Mouse (Mus musculus) liver, embryonic 13.5 days (tissue): Measurements from ENCODE around the gene Trmt11. TPM values are rescaled to one million over a fixed set of nuclear protein-coding genes. Genes with fewer than 3 reads are reported as not detected.
"Not testable (repeated sequence)": the region's sequence is repeated elsewhere in the genome, so short reads cannot be mapped to it uniquely, and the experiment has no call there.

Experiments used
- ATAC-seq: fragments of 200-750 bp; cut with Nextera tagmentation; 2 replicates; pipeline ENCODE4 v1.8.0; 2017; ENCODE audit warnings: low read depth, mild to moderate bottlenecking, moderate number of reproducible peaks, moderate library complexity
- DNase-seq: peaks from one replicate; pipeline ENCODE4 v3.0.0; 2022
- H3K27ac ChIP-seq: fragments of 300-500 bp; sonication (generic); 2 replicates; pipeline ENCODE4 v1.5.1; 2015; ENCODE audit warnings: moderate library complexity, mild to moderate bottlenecking, inconsistent platforms
- H3K27me3 ChIP-seq: fragments of 300-500 bp; sonication (generic); 2 replicates; pipeline ENCODE4 v1.6.1; 2015; ENCODE audit warnings: mild to moderate bottlenecking, inconsistent platforms
- H3K36me3 ChIP-seq: fragments of 300-500 bp; sonication (generic); 2 replicates; pipeline ENCODE4 v1.6.1; 2015; ENCODE audit warnings: mild to moderate bottlenecking, inconsistent platforms
- H3K4me1 ChIP-seq: fragments of 300-500 bp; sonication (generic); replicated peaks from 2 replicates; pipeline ENCODE4 v1.6.1; 2015; ENCODE audit warnings: inconsistent platforms
- H3K4me2 ChIP-seq: fragments of 300-500 bp; sonication (generic); 2 replicates; pipeline ENCODE4 v1.6.1; 2015; ENCODE audit warnings: inconsistent platforms, mild to moderate bottlenecking, moderate library complexity
- H3K4me3 ChIP-seq: fragments of 300-500 bp; sonication (generic); replicated peaks from 2 replicates; pipeline ENCODE4 v1.5.1; 2015; ENCODE audit warnings: mild to moderate bottlenecking, inconsistent platforms
- H3K9ac ChIP-seq: fragments of 300-500 bp; sonication (generic); 2 replicates; pipeline ENCODE4 v1.6.1; 2015; ENCODE audit warnings: mild to moderate bottlenecking, inconsistent platforms
- H3K9me3 ChIP-seq: fragments of 300-500 bp; sonication (generic); replicated peaks from 2 replicates; pipeline ENCODE4 v1.6.1; 2016; ENCODE audit warnings: inconsistent platforms
- WGBS: fragments of 180-500 bp; shearing (Covaris S2); methylation state at CpG from one replicate; pipeline ENCODE4 v1.1.7; 2015; ENCODE audit not compliant: insufficient replicate concordance; 5-methylcytosine and 5-hydroxymethylcytosine counted together
- polyA plus RNA-seq: library from polyadenylated mRNA; unstranded; fragments of >200 nt; fragmentation: Nextera tagmentation; extraction: Ambion mirVana; gene quantifications from 2 replicates; pipeline ENCODE4 v1.2.1, GENCODE M21; 2015

Trmt11 gene
- polyA plus RNA-seq, 1 experiment from 2014 or later = 21.8 TPM

DNA sequence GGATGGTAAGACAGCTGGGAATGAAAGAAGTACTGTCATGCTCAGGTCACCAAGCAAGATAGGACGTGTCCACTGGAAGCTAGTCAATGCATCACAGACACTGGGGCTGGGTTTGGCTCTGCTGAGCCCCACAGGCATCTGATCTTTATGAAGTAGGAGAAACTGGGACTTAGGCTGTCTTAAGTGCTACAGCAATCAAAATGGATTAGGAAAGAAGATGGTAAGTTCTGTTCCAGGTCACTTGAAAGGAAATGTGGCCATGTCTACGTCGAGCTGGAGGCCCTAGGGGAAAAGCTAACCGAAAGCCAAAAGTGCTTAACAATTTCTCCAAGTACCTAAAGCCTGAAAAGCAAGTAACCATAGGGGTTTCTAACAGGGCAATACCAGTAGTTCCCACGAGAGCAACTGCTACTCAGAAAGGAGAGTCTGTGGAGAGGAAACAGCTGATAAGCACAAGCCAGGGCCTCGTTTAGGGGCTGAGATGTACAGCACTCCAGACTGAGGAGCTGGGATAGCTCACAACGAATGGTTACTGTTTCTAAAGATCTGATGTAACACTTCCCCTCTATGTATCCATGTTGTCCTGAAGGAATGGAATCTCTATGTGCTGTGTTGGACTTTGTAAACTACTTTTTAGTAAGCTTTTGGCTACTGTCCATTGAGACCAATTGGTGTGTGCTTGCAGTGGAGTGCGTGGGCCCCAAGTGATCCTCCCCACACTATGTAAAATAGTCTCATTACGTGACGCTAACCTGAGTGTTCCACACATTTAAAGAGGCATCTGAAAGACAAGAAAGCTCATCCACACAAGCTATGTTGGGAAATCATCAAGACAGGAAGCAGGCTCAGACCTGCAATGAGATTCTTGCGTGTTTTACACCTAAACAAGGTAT, 44.6 kb downstream of the Trmt11 start:
- Histone ChIP-seq H3K4me2 (no peak overlapping the region), H3K4me1 (peaks cover 14% of the 10 kb centered on the region), H3K27ac (peak overlapping the region; percentile 14; the same call in 1 of the 2 replicates), H3K9me3 (no peaks in the 10 kb centered on the region), H3K9ac (no peak overlapping the region), H3K36me3 (peaks cover 51% of the 10 kb centered on the region), H3K27me3 (no peaks in the 10 kb centered on the region), H3K4me3 (no peak overlapping the region)
- DNase-seq = peak; percentile 22
- WGBS = 63% methylated on average over 11 of the region's 11 CpGs
- ATAC-seq = peak; percentile 94

GRCm38 (mm10) chr10:30552377-30552776, 48.2 kb downstream of the Trmt11 start:
- ATAC-seq = no peak
- DNase-seq = no peak
- H3K36me3 ChIP-seq = peaks cover 43% of the 10 kb centered on the region

GRCm38 (mm10) chr10:30549974-30550373, 50.6 kb downstream of the Trmt11 start:
- 59% methylated on average over 3 of the region's 3 CpGs for WGBS
- no peaks in the 10 kb centered on the region for H3K9me3 ChIP-seq
- no peak for ATAC-seq

More at GRCm38 (mm10) chr10:30552377-30552776, 48.2 kb downstream of the Trmt11 start:
- H3K9me3 ChIP-seq = no peaks in the 10 kb centered on the region
- no peak overlapping the region for H3K9ac ChIP-seq
- 92% methylated on average over 1 of the region's 1 CpGs for WGBS
- H3K4me2 ChIP-seq = no peak overlapping the region
- no peak overlapping the region for H3K4me3 ChIP-seq
- peaks cover 14% of the 10 kb centered on the region for H3K4me1 ChIP-seq
- H3K27ac ChIP-seq = no peak overlapping the region
- H3K27me3 ChIP-seq = no peaks in the 10 kb centered on the region

DNA sequence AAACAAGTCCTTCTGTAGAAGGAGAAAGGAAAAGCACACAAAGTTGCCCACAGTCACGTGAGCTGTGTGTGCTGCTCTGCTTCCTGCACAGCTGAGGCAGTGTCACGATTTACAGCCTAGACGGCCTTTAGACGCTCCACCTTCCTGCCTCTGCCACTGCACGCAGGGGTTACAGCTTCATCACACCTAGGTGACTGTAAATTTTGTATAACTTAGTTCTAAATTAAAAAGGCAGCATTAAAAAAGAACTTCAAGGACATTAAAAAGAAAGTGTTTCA, 62.1 kb downstream of the Trmt11 start:
- H3K27me3 ChIP-seq = no peaks in the 10 kb centered on the region
- H3K4me3 ChIP-seq = no peak overlapping the region
- ATAC-seq = no peak
- no peak overlapping the region for H3K27ac ChIP-seq
- WGBS = 73% methylated on average over 5 of the region's 5 CpGs
- H3K4me1 ChIP-seq = no peaks in the 10 kb centered on the region
- no peak for DNase-seq
- H3K4me2 ChIP-seq = no peak overlapping the region
- H3K9ac ChIP-seq = no peak overlapping the region
- H3K36me3 ChIP-seq = peaks cover 43% of the 10 kb centered on the region
- no peaks in the 10 kb centered on the region for H3K9me3 ChIP-seq

More at GRCm38 (mm10) chr10:30549974-30550373, 50.6 kb downstream of the Trmt11 start:
- peaks cover 36% of the 10 kb centered on the region for H3K36me3 ChIP-seq
- H3K4me3 ChIP-seq = no peak overlapping the region
- H3K27me3 ChIP-seq = no peaks in the 10 kb centered on the region
- no peak for DNase-seq
- no peaks in the 10 kb centered on the region for H3K4me1 ChIP-seq
- no peak overlapping the region for H3K27ac ChIP-seq
- H3K4me2 ChIP-seq = no peak overlapping the region
- no peak overlapping the region for H3K9ac ChIP-seq

DNA sequence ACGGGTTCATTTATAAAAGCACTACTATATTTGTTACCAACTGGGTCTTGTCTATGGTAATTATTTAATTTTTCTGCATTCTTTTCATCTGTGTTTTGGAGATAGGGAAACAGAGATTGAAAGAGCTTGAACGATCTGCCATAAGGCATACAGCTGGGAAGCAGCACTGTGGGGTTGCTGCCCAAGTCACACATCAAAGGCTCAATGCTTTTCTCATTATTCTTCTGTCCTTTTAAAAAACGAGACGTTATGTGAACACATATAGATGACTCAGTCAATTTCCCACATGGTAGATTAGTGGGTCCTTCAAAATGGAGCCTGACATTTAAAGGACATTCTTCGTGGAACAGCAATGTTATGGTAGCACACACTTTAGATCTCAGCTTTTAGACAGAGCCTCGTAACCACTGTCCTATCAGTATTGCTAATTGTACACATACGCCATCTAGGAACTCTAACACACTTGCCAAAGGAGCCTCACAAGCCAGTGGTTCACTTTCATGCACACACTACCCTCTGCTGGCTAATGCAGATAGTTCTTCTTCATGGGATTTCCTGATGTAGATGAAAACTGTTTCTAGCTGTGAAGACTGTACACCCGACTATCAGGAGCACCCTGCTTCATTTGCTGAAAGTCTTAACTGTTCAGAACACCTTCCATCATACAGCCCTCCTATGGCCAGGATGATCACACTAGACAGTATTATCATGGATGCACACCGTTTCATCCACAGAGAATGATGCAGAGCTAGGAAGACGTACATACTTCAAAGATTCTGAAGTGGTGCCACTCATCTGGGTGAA, 62.6 kb downstream of the Trmt11 start:
- no peaks in the 10 kb centered on the region for H3K4me1 ChIP-seq
- no peaks in the 10 kb centered on the region for H3K9me3 ChIP-seq
- no peak overlapping the region for H3K4me2 ChIP-seq
- H3K36me3 ChIP-seq = peaks cover 46% of the 10 kb centered on the region
- H3K9ac ChIP-seq = no peak overlapping the region
- H3K27me3 ChIP-seq = no peaks in the 10 kb centered on the region
- ATAC-seq (no peak), DNase-seq (no peak)
- no peak overlapping the region for H3K27ac ChIP-seq
- WGBS = 74% methylated on average over 10 of the region's 10 CpGs
- H3K4me3 ChIP-seq = no peak overlapping the region

DNA sequence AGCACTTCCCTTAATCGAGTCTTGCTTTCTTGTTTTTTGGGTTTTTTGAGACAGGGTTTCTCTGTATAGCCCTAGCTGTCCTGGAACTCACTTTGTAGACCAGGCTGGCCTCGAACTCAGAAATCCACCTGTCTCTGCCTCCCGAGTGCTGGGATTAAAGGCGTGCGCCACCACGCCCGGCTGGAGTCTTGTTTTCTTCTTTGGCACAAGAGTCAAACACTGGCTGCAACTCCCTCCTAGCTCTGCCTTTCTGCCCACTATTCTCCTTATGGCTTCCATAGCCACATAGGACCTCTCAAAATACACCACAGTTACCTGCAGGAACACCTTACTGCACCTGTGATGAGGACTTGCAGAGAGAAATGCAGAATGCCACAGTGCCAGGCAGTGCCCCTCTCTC, 64.6 kb downstream of the Trmt11 start:
- H3K4me2 ChIP-seq, H3K4me3 ChIP-seq, H3K27me3 ChIP-seq, DNase-seq, ATAC-seq, H3K9me3 ChIP-seq, H3K4me1 ChIP-seq, H3K27ac ChIP-seq, H3K9ac ChIP-seq: not testable (repeated sequence)
- WGBS = 87% methylated on average over 7 of the region's 7 CpGs
- H3K36me3 ChIP-seq = peaks cover 42% of the 10 kb centered on the region

DNA sequence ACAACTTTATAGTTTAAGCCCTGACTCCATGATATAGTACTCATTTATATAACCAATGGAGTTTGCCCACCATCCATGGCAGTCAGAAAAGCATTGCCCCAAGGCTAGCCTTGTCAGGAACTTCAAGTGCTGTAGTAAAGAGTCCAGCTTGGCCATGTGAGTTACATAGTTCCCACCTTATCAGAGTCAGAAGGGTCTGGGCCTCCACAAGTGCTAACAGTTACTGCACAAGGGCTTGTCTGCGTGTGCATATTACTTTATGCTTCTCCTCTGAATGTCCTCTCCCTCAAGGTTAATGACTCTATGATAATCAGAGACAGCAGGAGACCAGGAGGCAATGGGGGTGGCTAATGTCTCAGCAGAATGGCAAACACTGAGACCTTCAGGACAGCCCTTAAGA, 73.4 kb downstream of the Trmt11 start:
- ATAC-seq (no peak), DNase-seq (no peak)
- Histone ChIP-seq H3K4me3 (no peak overlapping the region), H3K9ac (no peak overlapping the region), H3K4me1 (no peaks in the 10 kb centered on the region), H3K27me3 (no peaks in the 10 kb centered on the region), H3K4me2 (no peak overlapping the region), H3K36me3 (peaks cover 4% of the 10 kb centered on the region), H3K27ac (no peak overlapping the region), H3K9me3 (no peaks in the 10 kb centered on the region)
- 61% methylated on average over 1 of the region's 1 CpGs for WGBS

DNA sequence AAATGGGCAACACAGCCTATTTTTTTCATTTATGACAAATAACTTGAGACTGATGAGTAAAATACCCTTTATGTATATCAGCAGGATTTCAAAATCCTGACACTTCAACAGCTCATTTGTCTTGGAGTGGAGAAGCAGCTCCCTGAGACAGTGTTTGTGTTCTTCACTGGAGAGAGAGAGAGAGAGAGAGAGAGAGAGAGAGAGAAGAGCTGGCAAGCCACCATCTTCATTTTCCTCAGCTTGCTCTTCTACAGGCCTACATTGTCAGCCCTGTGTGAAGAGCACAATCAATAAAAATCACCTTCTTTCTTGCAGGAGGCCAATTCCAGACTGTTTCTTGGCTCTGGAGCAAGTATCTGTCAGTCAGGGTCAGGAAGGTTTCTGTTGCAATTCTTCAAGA, 78.8 kb downstream of the Trmt11 start:
- H3K4me2 ChIP-seq = no peak overlapping the region
- DNase-seq (no peak), ATAC-seq (no peak)
- no peaks in the 10 kb centered on the region for H3K9me3 ChIP-seq
- no peaks in the 10 kb centered on the region for H3K4me1 ChIP-seq
- H3K4me3 ChIP-seq = no peak overlapping the region
- no peaks in the 10 kb centered on the region for H3K36me3 ChIP-seq
- no peak overlapping the region for H3K27ac ChIP-seq
- H3K27me3 ChIP-seq = no peaks in the 10 kb centered on the region
- no peak overlapping the region for H3K9ac ChIP-seq

DNA sequence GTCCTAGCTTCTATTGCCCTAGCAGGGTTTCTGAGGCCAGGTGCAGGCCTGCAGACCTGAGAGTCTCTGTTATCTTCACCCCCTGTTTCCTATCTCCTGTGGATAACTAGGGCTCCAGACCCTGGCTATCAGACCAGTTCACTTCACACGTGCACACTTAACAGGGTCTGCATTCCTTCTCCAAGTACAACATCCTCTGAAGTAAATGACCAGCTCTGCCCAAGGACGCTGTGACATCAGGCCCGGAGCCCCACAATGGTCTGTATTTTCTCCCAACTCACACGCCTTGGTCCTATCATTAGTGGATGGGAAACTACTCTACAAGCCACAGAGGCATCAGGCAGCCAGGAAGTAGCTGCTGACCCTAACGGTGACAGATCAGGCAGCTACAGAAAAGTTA, 81.4 kb downstream of the Trmt11 start:
- Histone ChIP-seq H3K4me1 (no peaks in the 10 kb centered on the region), H3K4me2 (no peak overlapping the region), H3K27me3 (no peaks in the 10 kb centered on the region), H3K9ac (no peak overlapping the region), H3K4me3 (no peak overlapping the region), H3K36me3 (no peaks in the 10 kb centered on the region), H3K9me3 (no peaks in the 10 kb centered on the region), H3K27ac (no peak overlapping the region)
- DNase-seq (no peak), ATAC-seq (no peak)
- 50% methylated on average over 5 of the region's 5 CpGs for WGBS

GRCm38 (mm10) chr10:30517224-30517623, 83.3 kb downstream of the Trmt11 start:
- no peak for ATAC-seq
- no peak overlapping the region for H3K9ac ChIP-seq
- no peaks in the 10 kb centered on the region for H3K36me3 ChIP-seq
- no peaks in the 10 kb centered on the region for H3K9me3 ChIP-seq
- H3K4me2 ChIP-seq = no peak overlapping the region
- H3K4me3 ChIP-seq = no peak overlapping the region
- no peaks in the 10 kb centered on the region for H3K4me1 ChIP-seq
- H3K27me3 ChIP-seq = no peaks in the 10 kb centered on the region
- no peak overlapping the region for H3K27ac ChIP-seq
- 55% methylated on average over 2 of the region's 2 CpGs for WGBS
- no peak for DNase-seq

GRCm38 (mm10) chr10:30516771-30517170, 83.8 kb downstream of the Trmt11 start:
- no peaks in the 10 kb centered on the region for H3K36me3 ChIP-seq
- H3K4me3 ChIP-seq = no peak overlapping the region
- H3K27ac ChIP-seq = no peak overlapping the region
- no peaks in the 10 kb centered on the region for H3K9me3 ChIP-seq
- H3K27me3 ChIP-seq = no peaks in the 10 kb centered on the region
- no peak overlapping the region for H3K4me2 ChIP-seq
- H3K9ac ChIP-seq = no peak overlapping the region
- H3K4me1 ChIP-seq = no peaks in the 10 kb centered on the region
- ATAC-seq = no peak
- DNase-seq = no peak
- WGBS = 51% methylated on average over 3 of the region's 3 CpGs
